Mouse (Mus musculus) hindbrain, embryonic 12.5 days (tissue): ENCODE measurements at regions not wholly inside any gene's neighbourhood (a gene's known extent, or its start where the extent isn't known, plus 50 kb on each side); places are given as distances from the start of the nearest gene placed in this dataset.

ENCODE experiments used
- ATAC-seq: fragments of 200-750 bp; cut with Nextera tagmentation; 2 replicates; pipeline ENCODE4 v1.8.0; 2017; ENCODE audit warnings: moderate TSS enrichment; ENCODE audit not compliant: low FRiP score
- H3K27ac ChIP-seq: fragments of 300-500 bp; sonication (generic); 2 replicates; pipeline ENCODE4 v1.5.1; 2016; ENCODE audit warnings: mild to moderate bottlenecking
- H3K27me3 ChIP-seq: fragments of 300-500 bp; sonication (generic); 2 replicates; pipeline ENCODE4 v1.6.1; 2016; ENCODE audit warnings: mild to moderate bottlenecking
- H3K36me3 ChIP-seq: fragments of 300-500 bp; sonication (generic); 2 replicates; pipeline ENCODE4 v1.6.1; 2016; ENCODE audit warnings: mild to moderate bottlenecking
- H3K4me1 ChIP-seq: fragments of 300-500 bp; sonication (generic); 2 replicates; pipeline ENCODE4 v1.6.1; 2016
- H3K4me2 ChIP-seq: fragments of 300-500 bp; sonication (generic); replicated peaks from 2 replicates; pipeline ENCODE4 v1.6.1; 2016; ENCODE audit warnings: mild to moderate bottlenecking
- H3K4me3 ChIP-seq: fragments of 300-500 bp; sonication (generic); 2 replicates; pipeline ENCODE4 v1.5.1; 2016; ENCODE audit warnings: mild to moderate bottlenecking
- H3K9ac ChIP-seq: fragments of 300-500 bp; sonication (generic); 2 replicates; pipeline ENCODE4 v1.6.1; 2016; ENCODE audit warnings: mild to moderate bottlenecking, moderate library complexity
- H3K9me3 ChIP-seq: fragments of 300-500 bp; sonication (generic); replicated peaks from 2 replicates; pipeline ENCODE4 v1.6.1; 2016; ENCODE audit warnings: mild to moderate bottlenecking
- WGBS: fragments of 180-500 bp; shearing (Covaris S2); methylation state at CpG from one replicate; pipeline ENCODE4 v1.1.7; 2016; 5-methylcytosine and 5-hydroxymethylcytosine counted together

DNA sequence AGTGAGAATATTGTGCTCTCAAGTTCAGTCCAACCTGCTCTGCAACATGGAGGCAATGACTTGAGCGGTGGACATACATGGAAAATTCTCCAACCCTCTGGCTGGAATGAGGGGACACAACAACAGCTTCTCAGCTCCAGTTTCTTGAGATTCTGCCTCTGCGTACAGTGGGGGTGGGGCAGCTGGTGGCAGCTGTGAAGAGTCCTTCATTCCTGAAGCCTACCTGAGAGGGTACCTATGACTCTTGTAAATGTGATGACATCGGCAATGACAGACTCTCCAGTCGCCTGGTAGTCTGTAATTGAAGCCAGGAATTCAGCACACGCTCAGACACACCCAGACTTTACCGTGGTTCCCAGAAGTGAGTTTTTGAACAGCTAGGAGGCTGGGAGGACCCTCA lies 58.5 kb upstream of the Hoxc13 start:
- Histone ChIP-seq H3K4me3 (no peak overlapping the region), H3K9ac (no peak overlapping the region), H3K9me3 (no peaks in the 10 kb centered on the region), H3K4me1 (no peaks in the 10 kb centered on the region), H3K27ac (no peak overlapping the region), H3K27me3 (no peaks in the 10 kb centered on the region), H3K4me2 (no peak overlapping the region), H3K36me3 (no peaks in the 10 kb centered on the region)
- no peak for ATAC-seq
- WGBS: 78% methylated on average over 6 of the region's 6 CpGs

DNA sequence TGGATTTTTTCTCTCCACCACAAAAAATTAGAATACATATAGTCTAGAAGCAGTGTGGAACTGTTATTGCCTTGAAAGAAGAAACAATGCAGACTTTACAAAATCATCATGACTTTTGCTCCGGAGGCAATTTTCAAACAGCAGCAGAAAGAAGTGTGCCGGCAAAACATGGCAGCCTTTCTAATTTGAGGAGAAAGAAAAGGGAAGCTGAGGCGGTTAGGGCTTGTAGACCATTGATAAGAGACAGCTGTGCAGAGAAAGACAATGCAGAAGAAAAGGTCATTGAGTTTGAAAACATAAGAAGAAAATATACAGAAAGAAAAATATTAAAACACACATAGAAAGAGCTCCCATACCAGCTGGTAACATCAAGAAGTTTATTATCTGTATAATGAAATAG lies 54.1 kb upstream of the Hoxc13 start:
- no peak overlapping the region for H3K4me3 ChIP-seq
- H3K4me1 ChIP-seq: no peaks in the 10 kb centered on the region
- H3K36me3 ChIP-seq: no peaks in the 10 kb centered on the region
- WGBS: 87% methylated on average over 3 of the region's 3 CpGs
- H3K27me3 ChIP-seq: no peaks in the 10 kb centered on the region
- no peaks in the 10 kb centered on the region for H3K9me3 ChIP-seq
- ATAC-seq: no peak
- H3K4me2 ChIP-seq: no peak overlapping the region
- no peak overlapping the region for H3K27ac ChIP-seq
- H3K9ac ChIP-seq: no peak overlapping the region
